Mouse (Mus musculus) liver, postnatal 0 days (tissue): ENCODE measurements around the gene Cfap70. TPM values are rescaled to one million over a fixed set of nuclear protein-coding genes. Genes with fewer than 3 reads are reported as not detected.

Source experiments
- ATAC-seq: fragments of 200-750 bp; cut with Nextera tagmentation; 2 replicates; pipeline ENCODE4 v1.8.0; 2017; ENCODE audit warnings: mild to moderate bottlenecking, moderate library complexity
- DNase-seq: peaks from one replicate; pipeline ENCODE4 v3.0.0-alpha.2; 2016
- H3K27ac ChIP-seq: fragments of 300-500 bp; sonication (generic); 2 replicates; pipeline ENCODE4 v1.5.1; 2014; ENCODE audit warnings: antibody characterized with exemption, moderate library complexity, mild to moderate bottlenecking, low read depth
- H3K27me3 ChIP-seq: fragments of 300-500 bp; sonication (generic); 2 replicates; pipeline ENCODE4 v1.6.1; 2014; ENCODE audit warnings: low read length, control low read depth, mixed read lengths; ENCODE audit not compliant: insufficient read depth
- H3K36me3 ChIP-seq: fragments of 300-500 bp; sonication (generic); replicated peaks from 2 replicates; pipeline ENCODE4 v1.6.1; 2014; ENCODE audit warnings: mild to moderate bottlenecking, control low read depth, low read length, moderate library complexity, mixed read lengths; ENCODE audit not compliant: insufficient read depth
- H3K4me1 ChIP-seq: fragments of 300-500 bp; sonication (generic); 2 replicates; pipeline ENCODE4 v1.6.1; 2014; ENCODE audit warnings: antibody characterized with exemption, mild to moderate bottlenecking, control low read depth; ENCODE audit not compliant: insufficient read depth
- H3K4me2 ChIP-seq: fragments of 300-500 bp; sonication (generic); 2 replicates; pipeline ENCODE4 v1.6.1; 2014; ENCODE audit warnings: low read depth, mild to moderate bottlenecking, low read length, moderate library complexity, mixed read lengths
- H3K4me3 ChIP-seq: fragments of 300-500 bp; sonication (generic); 2 replicates; pipeline ENCODE4 v1.5.1; 2014; ENCODE audit warnings: low read depth, low read length
- H3K9ac ChIP-seq: fragments of 300-500 bp; sonication (generic); replicated peaks from 2 replicates; pipeline ENCODE4 v1.6.1; 2014; ENCODE audit warnings: mild to moderate bottlenecking, moderate library complexity
- H3K9me3 ChIP-seq: fragments of 300-500 bp; sonication (generic); 2 replicates; pipeline ENCODE4 v1.6.1; 2016; ENCODE audit warnings: mild to moderate bottlenecking, control low read depth, low read length, mixed read lengths
- CTCF ChIP-seq: sonication (generic); IDR thresholded peaks from 2 replicates; pipeline ENCODE4 v1.5.1; 2016; ENCODE audit warnings: antibody characterized with exemption, low read depth
- EP300 ChIP-seq: IDR thresholded peaks from 2 replicates; pipeline ENCODE4 v1.6.1; 2016; ENCODE audit warnings: antibody characterized with exemption, low read depth, mild to moderate bottlenecking
- WGBS: fragments of 180-500 bp; shearing (Covaris S2); extraction: QIAGEN DNeasy Blood & Tissue Kit; methylation state at CpG from one replicate; pipeline ENCODE4 v1.1.7; 2014; ENCODE audit not compliant: insufficient replicate concordance; 5-methylcytosine and 5-hydroxymethylcytosine counted together
- polyA plus RNA-seq: library from polyadenylated mRNA; unstranded; fragments of >200 nt; fragmentation: Nextera tagmentation; extraction: Ambion mirVana; gene quantifications from 2 replicates; pipeline ENCODE4 v1.2.1, GENCODE M21; 2015

Cfap70 gene
- polyA plus RNA-seq, 1 experiment from 2014 or later: 0.11 TPM

GRCm38 (mm10) chr14:20458378-20458777 is 6.4 kb upstream of the Cfap70 start:
- Histone ChIP-seq H3K9me3 (no peaks in the 10 kb centered on the region), H3K9ac (no peak overlapping the region), H3K4me3 (no peak overlapping the region), H3K36me3 (peaks cover 71% of the 10 kb centered on the region), H3K27ac (no peak overlapping the region), H3K4me2 (no peak overlapping the region), H3K27me3 (no peaks in the 10 kb centered on the region), H3K4me1 (no peaks in the 10 kb centered on the region)
- DNase-seq (no peak), ATAC-seq (no peak)
- 77% methylated on average over 9 of the region's 9 CpGs for WGBS
- TF ChIP-seq CTCF: no peak
- TF ChIP-seq EP300: no peak

GRCm38 (mm10) chr14:20452929-20453328 is 903 bp upstream of the Cfap70 start:
- Histone ChIP-seq H3K9ac (no peak overlapping the region), H3K4me3 (no peak overlapping the region), H3K4me2 (no peak overlapping the region), H3K36me3 (peaks cover 19% of the 10 kb centered on the region), H3K4me1 (peaks cover 6% of the 10 kb centered on the region; the same call in 1 of the 2 replicates), H3K27me3 (no peaks in the 10 kb centered on the region), H3K27ac (no peak overlapping the region), H3K9me3 (no peaks in the 10 kb centered on the region)
- no peak for TF ChIP-seq EP300
- TF ChIP-seq CTCF: no peak
- ATAC-seq (no peak), DNase-seq (no peak)
- WGBS: 85% methylated on average over 5 of the region's 5 CpGs

GRCm38 (mm10) chr14:20451302-20451701 is 724 bp downstream of the Cfap70 start:
- H3K27me3 ChIP-seq: no peaks in the 10 kb centered on the region
- peaks cover 6% of the 10 kb centered on the region; the same call in 1 of the 2 replicates for H3K4me1 ChIP-seq
- no peak for DNase-seq
- H3K9ac ChIP-seq: peak overlapping the region; percentile 36
- peak overlapping the region; percentile 71 for H3K4me2 ChIP-seq
- peaks cover 11% of the 10 kb centered on the region for H3K36me3 ChIP-seq
- peak overlapping the region; percentile 25 for H3K4me3 ChIP-seq
- H3K9me3 ChIP-seq: no peaks in the 10 kb centered on the region
- TF ChIP-seq EP300 (no peak), CTCF (no peak)
- WGBS: 19% methylated on average over 2 of the region's 2 CpGs
- H3K27ac ChIP-seq: no peak overlapping the region
- no peak; the same call in 1 of the 2 replicates for ATAC-seq

- ATAC-seq (no peak), DNase-seq (no peak)
- Histone ChIP-seq H3K9me3 (no peaks in the 10 kb centered on the region), H3K27ac (no peak overlapping the region), H3K27me3 (no peaks in the 10 kb centered on the region), H3K4me3 (no peak overlapping the region), H3K4me1 (peaks cover 6% of the 10 kb centered on the region; the same call in 1 of the 2 replicates), H3K9ac (no peak overlapping the region), H3K36me3 (no peaks in the 10 kb centered on the region), H3K4me2 (no peak overlapping the region)
- 64% methylated on average over 12 of the region's 12 CpGs for WGBS
- no peak for TF ChIP-seq EP300
- TF ChIP-seq CTCF: no peak
Observed at GRCm38 (mm10) chr14:20447209-20447608, 4.8 kb downstream of the Cfap70 start.

- TF ChIP-seq EP300: no peak
- no peak for TF ChIP-seq CTCF
- DNase-seq (no peak), ATAC-seq (no peak)
- Histone ChIP-seq H3K9me3 (no peaks in the 10 kb centered on the region), H3K4me2 (no peak overlapping the region), H3K9ac (no peak overlapping the region), H3K4me3 (no peak overlapping the region), H3K36me3 (no peaks in the 10 kb centered on the region), H3K27ac (no peak overlapping the region), H3K4me1 (no peaks in the 10 kb centered on the region), H3K27me3 (no peaks in the 10 kb centered on the region)
- 74% methylated on average over 17 of the region's 17 CpGs for WGBS
Observed at GRCm38 (mm10) chr14:20442252-20442651, 9.8 kb downstream of the Cfap70 start.

GRCm38 (mm10) chr14:20436976-20437375 is 15.1 kb downstream of the Cfap70 start:
- no peak overlapping the region for H3K4me2 ChIP-seq
- 46% methylated on average over 6 of the region's 6 CpGs for WGBS
- no peaks in the 10 kb centered on the region for H3K27me3 ChIP-seq
- no peaks in the 10 kb centered on the region for H3K9me3 ChIP-seq
- TF ChIP-seq CTCF (no peak), EP300 (no peak)
- no peak overlapping the region for H3K27ac ChIP-seq
- no peak overlapping the region for H3K9ac ChIP-seq
- no peak overlapping the region for H3K4me3 ChIP-seq
- ATAC-seq: no peak
- H3K4me1 ChIP-seq: no peaks in the 10 kb centered on the region
- H3K36me3 ChIP-seq: no peaks in the 10 kb centered on the region
- no peak for DNase-seq

- WGBS: 84% methylated on average over 4 of the region's 4 CpGs
- TF ChIP-seq EP300 (no peak), CTCF (no peak)
- ATAC-seq (no peak), DNase-seq (no peak)
- Histone ChIP-seq H3K4me3 (no peak overlapping the region), H3K4me2 (no peak overlapping the region), H3K9ac (no peak overlapping the region), H3K4me1 (no peaks in the 10 kb centered on the region), H3K27ac (no peak overlapping the region), H3K9me3 (no peaks in the 10 kb centered on the region), H3K36me3 (no peaks in the 10 kb centered on the region), H3K27me3 (no peaks in the 10 kb centered on the region)
Observed at GRCm38 (mm10) chr14:20432420-20432819, 19.6 kb downstream of the Cfap70 start.
